Mouse (Mus musculus) embryonic facial prominence, embryonic 11.5 days (tissue): ENCODE results near the gene Gfer. TPM values are rescaled to one million over a fixed set of nuclear protein-coding genes. Genes with fewer than 3 reads are reported as not detected.
"Not testable (repeated sequence)": the region's sequence is repeated elsewhere in the genome, so short reads cannot be mapped to it uniquely, and the experiment has no call there.

Experiments
- ATAC-seq: fragments of 200-750 bp; cut with Nextera tagmentation; replicated peaks from 2 replicates; pipeline ENCODE4 v1.8.0; 2017; ENCODE audit warnings: low read depth; ENCODE audit not compliant: insufficient number of reproducible peaks, low FRiP score, low TSS enrichment
- DNase-seq: peaks from one replicate; pipeline ENCODE4 v3.0.0-alpha.2; 2015; ENCODE audit warnings: low spot score
- H3K27ac ChIP-seq: fragments of 300-500 bp; sonication (generic); replicated peaks from 2 replicates; pipeline ENCODE4 v1.5.1; 2014; ENCODE audit warnings: mild to moderate bottlenecking, low read depth, low read length, control low read depth
- H3K27me3 ChIP-seq: fragments of 300-500 bp; sonication (generic); 2 replicates; pipeline ENCODE4 v1.6.1; 2014; ENCODE audit warnings: mild to moderate bottlenecking, low read length, moderate library complexity, mixed read lengths; ENCODE audit not compliant: control insufficient read depth, insufficient read depth
- H3K36me3 ChIP-seq: fragments of 300-500 bp; sonication (generic); replicated peaks from 2 replicates; pipeline ENCODE4 v1.6.1; 2014; ENCODE audit warnings: low read depth, mild to moderate bottlenecking, low read length, moderate library complexity, mixed read lengths; ENCODE audit not compliant: control insufficient read depth, insufficient read depth
- H3K4me1 ChIP-seq: fragments of 300-500 bp; sonication (generic); 2 replicates; pipeline ENCODE4 v1.6.1; 2014; ENCODE audit warnings: low read length, mixed read lengths; ENCODE audit not compliant: control insufficient read depth, insufficient read depth
- H3K4me2 ChIP-seq: fragments of 300-500 bp; sonication (generic); 2 replicates; pipeline ENCODE4 v1.6.1; 2014; ENCODE audit warnings: low read depth, mild to moderate bottlenecking, control low read depth, low read length, moderate library complexity
- H3K4me3 ChIP-seq: fragments of 300-500 bp; sonication (generic); 2 replicates; pipeline ENCODE4 v1.5.1; 2014; ENCODE audit warnings: low read depth, low read length, control low read depth
- H3K9ac ChIP-seq: fragments of 300-500 bp; sonication (generic); replicated peaks from 2 replicates; pipeline ENCODE4 v1.6.1; 2014; ENCODE audit warnings: mild to moderate bottlenecking, control low read depth, low read length
- H3K9me3 ChIP-seq: fragments of 300-500 bp; sonication (generic); replicated peaks from 2 replicates; pipeline ENCODE4 v1.6.1; 2016; ENCODE audit warnings: mild to moderate bottlenecking, low read length, inconsistent platforms, mixed read lengths; ENCODE audit not compliant: control insufficient read depth
- WGBS: fragments of 180-500 bp; shearing (Covaris S2); extraction: QIAGEN DNeasy Blood & Tissue Kit; methylation state at CpG from one replicate; pipeline ENCODE4 v1.1.7; 2014; 5-methylcytosine and 5-hydroxymethylcytosine counted together
- polyA plus RNA-seq: library from polyadenylated mRNA; unstranded; fragments of >200 nt; fragmentation: Nextera tagmentation; extraction: Ambion mirVana; gene quantifications from 2 replicates; pipeline ENCODE4 v1.2.1, GENCODE M21; 2014

Gene Gfer
- polyA plus RNA-seq, 1 experiment from 2014 or later: 52.4 TPM

DNA sequence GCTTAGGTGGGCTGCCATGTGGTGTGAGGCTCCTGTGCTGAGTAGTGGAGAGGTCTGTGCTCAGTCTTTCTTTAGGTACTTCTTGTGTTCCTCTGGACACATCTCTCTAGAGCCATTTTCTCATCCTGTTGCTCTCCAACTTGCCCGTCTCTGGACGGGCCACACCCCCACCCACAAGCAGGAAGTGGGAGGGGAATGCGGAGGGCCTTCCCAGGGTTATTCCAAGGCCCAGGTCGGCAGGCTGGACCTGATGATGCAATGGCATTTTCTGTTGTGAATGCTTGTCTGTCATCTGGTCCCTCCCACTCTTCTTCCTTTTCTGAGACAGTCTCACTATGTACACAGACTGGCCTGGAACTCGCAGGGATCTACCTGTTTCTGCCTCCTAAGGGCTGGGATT, 23.8 kb downstream of the Gfer start:
- no peak overlapping the region for H3K4me3 ChIP-seq
- H3K27me3 ChIP-seq: no peaks in the 10 kb centered on the region
- no peak overlapping the region for H3K9ac ChIP-seq
- H3K27ac ChIP-seq: no peak overlapping the region
- ATAC-seq (no peak), DNase-seq (no peak)
- H3K36me3 ChIP-seq: peaks cover 4% of the 10 kb centered on the region; the same call in 1 of the 2 replicates
- 11% methylated on average over 5 of the region's 5 CpGs for WGBS
- peaks cover 5% of the 10 kb centered on the region; the same call in 1 of the 2 replicates for H3K4me1 ChIP-seq
- H3K4me2 ChIP-seq: no peak overlapping the region
- H3K9me3 ChIP-seq: no peaks in the 10 kb centered on the region

DNA sequence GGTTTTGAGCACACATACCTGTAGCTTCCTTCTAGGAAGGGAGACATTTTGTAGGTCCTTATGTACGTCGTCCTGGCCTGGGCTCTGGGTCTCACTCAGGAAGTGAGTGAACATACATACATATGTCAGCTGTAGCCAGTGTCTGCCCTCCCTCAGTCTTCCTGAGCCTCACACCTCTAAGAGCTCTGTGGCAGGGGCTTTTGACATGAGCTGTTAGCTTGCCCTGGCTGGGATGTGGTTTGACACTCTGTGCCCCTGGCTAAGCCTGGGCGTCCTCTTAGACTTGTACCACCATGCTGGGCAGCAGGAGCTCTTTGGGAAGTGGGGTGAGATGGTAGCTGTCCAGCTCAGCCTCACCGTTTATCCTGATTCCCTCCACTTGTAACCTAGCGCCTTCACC, 24.6 kb downstream of the Gfer start:
- H3K4me3 ChIP-seq: peak overlapping the region; percentile 8; the same call in 1 of the 2 replicates
- WGBS: 73% methylated on average over 5 of the region's 5 CpGs
- H3K36me3 ChIP-seq: no peaks in the 10 kb centered on the region
- no peaks in the 10 kb centered on the region for H3K27me3 ChIP-seq
- no peak for ATAC-seq
- H3K4me2 ChIP-seq: peak overlapping the region; percentile 85; the same call in 1 of the 2 replicates
- H3K9ac ChIP-seq: peak overlapping the region; percentile 44; the same call in 1 of the 2 replicates
- H3K27ac ChIP-seq: no peak overlapping the region
- no peak for DNase-seq
- H3K4me1 ChIP-seq: peaks cover 5% of the 10 kb centered on the region; the same call in 1 of the 2 replicates
- no peaks in the 10 kb centered on the region for H3K9me3 ChIP-seq

DNA sequence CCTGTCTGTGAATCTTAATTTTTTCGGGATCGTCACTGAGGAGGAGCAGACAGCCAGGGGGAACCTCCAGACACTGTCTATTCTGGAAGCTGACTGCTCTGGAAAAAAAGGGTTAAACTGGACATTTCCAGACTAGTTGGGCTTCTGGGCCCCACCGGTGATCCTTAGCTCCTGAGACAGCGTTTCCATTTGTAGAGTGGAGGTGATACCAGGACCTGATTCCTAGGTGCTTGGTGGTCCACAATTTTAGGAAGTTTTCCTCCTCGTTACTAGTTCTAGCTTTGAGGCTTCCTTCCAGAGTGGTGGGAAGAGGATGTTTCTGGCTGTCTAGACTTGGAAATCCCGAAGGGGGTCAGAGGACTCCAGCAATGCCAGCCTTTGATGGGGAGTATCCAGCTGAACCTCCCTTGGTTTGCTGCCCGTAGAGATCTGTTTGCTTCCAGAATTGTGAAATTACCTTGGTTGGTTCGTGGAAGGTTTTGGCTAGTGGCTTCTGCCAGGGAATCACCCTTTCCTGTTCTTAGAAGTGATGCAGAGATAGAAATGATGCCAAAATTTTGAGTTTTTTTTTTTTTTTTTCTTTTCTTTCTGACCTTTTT, 25.6 kb downstream of the Gfer start:
- ATAC-seq (no peak), DNase-seq (no peak)
- Histone ChIP-seq H3K27me3 (no peaks in the 10 kb centered on the region), H3K9ac (peak overlapping the region; percentile 97), H3K4me2 (peak overlapping the region; percentile 85), H3K27ac (no peak overlapping the region; the same call in 1 of the 2 replicates), H3K36me3 (no peaks in the 10 kb centered on the region), H3K9me3 (no peaks in the 10 kb centered on the region), H3K4me3 (peak overlapping the region; percentile 90), H3K4me1 (peaks cover 5% of the 10 kb centered on the region; the same call in 1 of the 2 replicates)
- 15% methylated on average over 8 of the region's 8 CpGs for WGBS

GRCm38 (mm10) chr17:24669545-24670245, 26.3 kb downstream of the Gfer start, which contains the start of gene Zfp598:
TSS of gene Zfp598 (plus strand) at chr17:24669687.
- peak; percentile 95 for ATAC-seq
- H3K9me3 ChIP-seq: no peaks in the 10 kb centered on the region
- peak within 1 kb of the TSS; percentile 90 for H3K4me3 ChIP-seq
- no peaks in the 10 kb centered on the region for H3K36me3 ChIP-seq
- WGBS: under 1% methylated on average over 64 of the region's 80 CpGs
- H3K4me1 ChIP-seq: peaks cover 5% of the 10 kb centered on the region; the same call in 1 of the 2 replicates
- peak within 1 kb of the TSS; percentile 85 for H3K4me2 ChIP-seq
- peak within 1 kb of the TSS; percentile 97 for H3K9ac ChIP-seq
- peak; percentile 96 for DNase-seq
- H3K27me3 ChIP-seq: no peaks in the 10 kb centered on the region
- H3K27ac ChIP-seq: peak within 1 kb of the TSS; percentile 78

DNA sequence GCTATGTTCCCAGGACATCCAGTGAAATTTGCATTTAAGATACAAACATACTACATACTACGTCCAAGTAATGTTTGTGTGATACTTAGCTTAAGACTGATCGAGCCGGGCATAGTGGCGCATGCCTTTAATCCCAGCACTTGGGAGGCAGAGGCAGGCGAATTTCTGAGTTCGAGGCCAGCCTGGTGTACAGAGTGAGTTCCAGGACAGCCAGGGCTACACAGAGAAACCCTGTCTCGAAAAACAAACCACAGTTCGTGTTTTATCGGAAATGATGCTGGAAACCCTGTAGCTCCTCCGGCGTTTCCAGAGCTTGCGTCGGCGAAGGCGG, 26.8 kb downstream of the Gfer start:
- H3K27ac ChIP-seq, H3K27me3 ChIP-seq, H3K36me3 ChIP-seq, H3K4me1 ChIP-seq, DNase-seq, H3K9me3 ChIP-seq: not testable (repeated sequence)
- Histone ChIP-seq H3K4me2 (peak overlapping the region; percentile 85), H3K4me3 (peak overlapping the region; percentile 90), H3K9ac (peak overlapping the region; percentile 97)
- peak; percentile 10; the same call in 1 of the 2 replicates for ATAC-seq
- 12% methylated on average over 15 of the region's 15 CpGs for WGBS

DNA sequence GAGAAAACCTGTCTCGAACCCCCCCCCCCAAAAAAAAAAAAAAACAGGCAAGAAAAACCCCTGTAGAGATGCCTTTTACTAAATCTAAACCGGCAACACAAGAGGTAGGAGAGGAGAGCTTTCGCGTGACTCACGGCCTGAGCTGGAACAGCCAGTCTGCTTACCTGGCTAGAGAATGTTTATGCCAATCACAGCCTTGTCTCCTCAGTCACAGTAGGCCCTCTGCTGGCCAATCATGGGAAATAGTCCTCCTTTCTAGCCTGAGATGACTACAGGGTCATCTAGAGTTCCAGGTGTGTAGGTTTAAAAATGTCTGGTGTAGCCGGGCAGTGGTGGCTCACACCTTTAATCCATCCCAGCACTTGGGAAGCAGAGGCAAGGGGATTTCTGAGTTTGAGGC, 28.5 kb downstream of the Gfer start:
- no peak overlapping the region for H3K27ac ChIP-seq
- no peak for ATAC-seq
- H3K4me3 ChIP-seq: no peak overlapping the region
- no peaks in the 10 kb centered on the region for H3K27me3 ChIP-seq
- WGBS: 33% methylated on average over 6 of the region's 6 CpGs
- peak; percentile 73 for DNase-seq
- no peaks in the 10 kb centered on the region for H3K9me3 ChIP-seq
- no peak overlapping the region for H3K9ac ChIP-seq
- no peaks in the 10 kb centered on the region for H3K36me3 ChIP-seq
- no peak overlapping the region for H3K4me2 ChIP-seq
- H3K4me1 ChIP-seq: peaks cover 5% of the 10 kb centered on the region; the same call in 1 of the 2 replicates

- not testable (repeated sequence) for H3K27ac ChIP-seq, ATAC-seq, H3K36me3 ChIP-seq, H3K27me3 ChIP-seq, H3K9ac ChIP-seq, H3K4me3 ChIP-seq, H3K9me3 ChIP-seq, DNase-seq, H3K4me2 ChIP-seq, H3K4me1 ChIP-seq
- WGBS: 69% methylated on average over 7 of the region's 7 CpGs
Measured at GRCm38 (mm10) chr17:24667011-24667410, 28.9 kb downstream of the Gfer start.
